Mouse (Mus musculus): Measurements from ENCODE around the gene Nefh. TPM values are rescaled to one million over a fixed set of nuclear protein-coding genes. Genes with fewer than 3 reads are reported as not detected.

Gene Nefh
- total RNA-seq, 2 experiments from 2014 or later, result 41.3 to 44.4 TPM

DNA sequence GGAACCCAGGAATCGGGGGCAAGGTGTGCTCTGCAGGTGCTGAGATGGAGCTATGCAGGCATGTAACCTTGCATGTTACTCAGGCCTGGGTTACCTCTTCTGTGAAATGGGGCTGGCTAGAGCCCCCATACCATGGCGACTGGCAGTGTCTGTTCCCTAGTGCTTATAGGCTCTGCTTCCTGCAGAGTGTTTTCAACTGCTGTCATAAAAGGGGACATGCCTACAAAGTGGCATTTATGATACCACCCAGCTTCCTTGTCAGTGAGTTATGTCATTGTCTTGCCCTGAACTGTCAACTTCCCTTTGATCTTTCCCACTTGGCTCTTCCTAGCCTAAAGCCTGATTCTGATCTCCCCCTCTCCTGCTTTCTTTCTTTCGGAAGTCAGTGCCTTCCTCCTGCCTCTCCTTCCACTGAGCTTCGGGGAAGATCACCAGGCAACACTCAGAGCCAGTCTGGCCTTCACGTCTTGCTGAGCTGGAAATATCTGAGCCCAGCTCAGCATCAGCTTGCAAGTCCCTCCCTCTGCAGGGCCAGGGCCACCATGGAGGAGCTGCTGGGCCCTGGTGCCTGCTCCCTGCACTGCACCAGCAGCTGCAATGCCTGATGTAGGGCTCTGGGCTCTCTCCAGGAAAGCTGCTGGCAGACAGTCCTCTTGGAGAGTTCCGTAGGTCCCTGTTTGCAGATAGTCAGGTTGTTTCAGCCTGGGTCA lies 15.4 kb upstream of the Nefh start:
- intact Hi-C loops (cut with DNase I), result no loop called here
- no peak for DNase-seq (ENCODE audit: low spot score in 2 of 2)

DNA sequence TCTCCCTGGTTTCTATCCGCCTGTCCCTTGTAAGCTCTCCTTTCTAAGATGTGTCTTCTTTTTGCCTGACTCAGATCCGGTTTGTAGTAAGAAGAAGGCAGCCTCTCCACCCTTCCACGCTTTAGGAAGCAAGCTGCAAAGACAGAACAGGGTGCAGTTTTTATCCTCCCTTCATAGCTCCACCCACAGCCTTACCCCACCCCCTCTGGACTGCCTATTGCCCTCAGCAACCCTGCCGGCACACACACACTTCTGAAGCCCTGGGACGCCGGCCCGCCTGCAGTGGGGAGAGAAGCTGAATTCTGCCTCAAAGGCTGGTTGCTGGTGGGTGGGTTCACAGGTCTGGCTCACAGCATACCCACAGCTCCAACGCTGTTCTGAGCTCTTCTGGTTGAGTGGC lies 6.1 kb upstream of the Nefh start:
- intact Hi-C loops (cut with DNase I), result no loop called here
- DNase-seq (ENCODE audit: low spot score in 2 of 2), result peak; percentile 27 to 70

- intact Hi-C loops (cut with DNase I), result no loop called here
- no peak for DNase-seq (ENCODE audit: low spot score in 2 of 2)
These were observed 5.5 kb upstream of the Nefh start for GRCm38 (mm10) chr11:4953401-4953800.

- intact Hi-C loops (cut with DNase I), result no loop called here
- peak; percentile 21 to 57 for DNase-seq (ENCODE audit: low spot score in 2 of 2)
These were observed 1.6 kb upstream of the Nefh start for GRCm38 (mm10) chr11:4949256-4950044.

DNA sequence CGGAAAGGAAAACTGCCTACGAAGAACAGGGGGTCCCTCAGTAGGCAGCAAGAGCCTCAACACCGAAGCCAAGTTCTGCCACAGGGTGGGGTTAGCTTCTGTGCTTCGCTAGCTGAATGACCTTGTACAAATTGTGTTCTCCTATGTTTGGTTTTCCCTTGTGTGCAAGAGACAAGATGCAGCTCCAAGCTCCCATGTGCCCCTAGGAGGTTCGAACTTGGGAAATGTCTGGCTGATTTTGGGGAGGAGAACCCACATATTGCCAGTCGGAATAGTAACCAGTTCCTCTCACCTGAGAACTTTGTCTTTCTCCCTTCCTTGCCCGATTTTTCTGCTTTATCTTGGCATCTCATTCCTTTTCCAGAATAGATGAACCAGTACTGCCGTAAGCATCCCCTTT lies 928 bp upstream of the Nefh start:
- no peak for DNase-seq (ENCODE audit: low spot score in 2 of 2)
- intact Hi-C loops (cut with DNase I), result no loop called here

DNA sequence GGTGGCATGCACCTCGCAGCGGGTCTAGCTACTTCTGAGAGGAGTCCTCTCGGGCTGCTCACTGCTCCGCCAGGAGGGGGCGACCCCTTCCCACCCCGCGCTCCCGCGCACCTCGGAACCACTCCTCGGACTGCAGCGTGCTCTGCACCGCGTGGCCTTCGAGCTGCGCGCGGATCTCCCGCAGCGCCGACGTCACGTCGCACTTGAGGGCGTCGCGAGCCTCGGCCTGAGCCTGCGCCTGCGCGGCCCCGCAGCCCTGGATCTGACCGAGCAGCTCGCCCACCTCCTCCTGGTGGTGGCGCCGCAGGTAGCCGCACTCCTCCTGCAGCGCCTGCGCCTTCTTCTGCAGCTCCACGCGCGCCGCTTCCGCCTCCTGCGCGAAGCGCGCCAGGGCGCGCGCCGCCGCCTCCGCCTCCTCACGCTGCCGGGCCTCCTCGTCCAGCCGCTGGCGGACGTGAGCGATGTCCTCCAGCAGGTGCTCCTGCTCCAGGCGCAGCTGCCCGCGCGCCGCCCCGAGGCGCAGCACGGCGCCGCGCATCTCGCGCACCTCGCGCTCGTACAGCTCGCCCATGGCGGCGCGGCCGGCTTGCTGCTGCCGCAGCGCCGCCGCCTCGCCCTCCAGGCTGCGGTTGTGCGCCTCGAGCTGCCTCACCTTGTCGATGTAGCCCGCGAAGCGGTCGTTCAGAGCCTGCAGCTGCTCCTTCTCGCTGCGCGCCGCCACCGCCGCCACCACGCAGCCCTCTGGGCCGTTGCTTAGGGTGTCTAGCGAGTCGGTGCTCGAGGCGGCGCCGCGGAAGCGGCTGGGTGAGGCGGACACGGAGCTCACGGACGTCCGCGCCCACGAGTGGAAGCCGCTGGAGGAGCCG lies 684 bp downstream of the Nefh start:
- peak; percentile 89 to 95 for DNase-seq (ENCODE audit: low spot score in 2 of 2)
- intact Hi-C loops (cut with DNase I), result no loop called here

DNA sequence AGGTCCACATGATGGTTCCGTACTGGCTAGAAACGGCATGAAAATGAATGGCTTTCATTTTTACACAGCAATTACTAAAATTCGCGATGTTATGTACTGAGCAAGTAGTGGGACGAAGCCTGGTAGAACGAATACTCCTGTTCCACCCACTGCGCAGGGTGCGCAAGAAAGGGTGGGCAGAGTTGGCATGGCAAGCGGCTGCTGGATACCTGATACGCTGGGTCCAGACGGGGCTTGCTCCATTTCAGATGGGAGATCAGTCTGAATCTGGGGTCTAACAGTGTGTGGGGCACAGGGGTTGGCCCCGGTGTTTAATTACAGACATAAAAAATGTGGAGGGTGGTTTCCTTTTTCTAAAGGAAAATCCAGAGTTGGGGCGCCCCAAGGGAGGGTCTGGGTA lies 1.3 kb downstream of the Nefh start:
- peak in 1 of 2 experiments; percentile 57 for DNase-seq (ENCODE audit: low spot score in 2 of 2)
- intact Hi-C loops (cut with DNase I), result no loop called here

- DNase-seq (ENCODE audit: low spot score in 2 of 2), result no peak
- intact Hi-C loops (cut with DNase I), result loop anchor here (5.0 kb wide), 1 partner anchor 41 kb away; no protein-coding TSS in a partner anchor
These were observed 11.6 kb downstream of the Nefh start for GRCm38 (mm10) chr11:4936243-4936642.

DNA sequence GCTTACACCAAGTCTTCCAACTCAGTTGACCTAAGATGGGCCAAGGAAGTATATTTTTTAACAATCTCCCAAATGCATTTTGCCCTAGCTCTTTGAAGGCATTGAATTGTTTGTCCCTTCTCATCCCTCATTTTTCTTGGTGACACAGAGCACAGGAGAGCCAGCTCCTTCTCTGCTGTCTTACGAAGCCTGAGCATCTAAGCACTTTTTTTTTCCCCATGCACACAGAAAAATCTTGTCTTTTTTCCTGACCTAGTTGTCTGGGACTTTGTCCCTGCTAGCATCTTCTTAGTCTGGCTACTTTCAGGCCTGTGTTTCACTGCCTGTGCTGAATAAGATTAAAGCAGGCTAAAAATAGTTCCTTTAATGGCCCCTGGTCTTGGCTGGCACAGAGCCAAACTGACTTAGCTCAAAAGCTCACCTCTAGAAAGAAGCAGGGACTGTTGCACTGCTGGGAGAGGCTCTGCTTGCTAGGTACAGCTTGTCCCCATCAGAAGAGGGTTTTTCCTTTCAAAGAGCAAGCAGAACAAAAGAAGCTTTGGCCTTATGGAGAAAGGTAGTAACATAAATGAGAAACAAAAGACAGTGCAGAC lies 16.8 kb downstream of the Nefh start:
- no peak for DNase-seq (ENCODE audit: low spot score in 2 of 2)

GRCm38 (mm10) chr11:4927224-4927623 lies 20.6 kb downstream of the Nefh start:
- DNase-seq (ENCODE audit: low spot score in 2 of 2), result peak; percentile 32 to 81
- intact Hi-C loops (cut with DNase I), result no loop called here

More for the DNA sequence above, 16.8 kb downstream of the Nefh start:
- intact Hi-C loops (cut with DNase I), result no loop called here

DNA sequence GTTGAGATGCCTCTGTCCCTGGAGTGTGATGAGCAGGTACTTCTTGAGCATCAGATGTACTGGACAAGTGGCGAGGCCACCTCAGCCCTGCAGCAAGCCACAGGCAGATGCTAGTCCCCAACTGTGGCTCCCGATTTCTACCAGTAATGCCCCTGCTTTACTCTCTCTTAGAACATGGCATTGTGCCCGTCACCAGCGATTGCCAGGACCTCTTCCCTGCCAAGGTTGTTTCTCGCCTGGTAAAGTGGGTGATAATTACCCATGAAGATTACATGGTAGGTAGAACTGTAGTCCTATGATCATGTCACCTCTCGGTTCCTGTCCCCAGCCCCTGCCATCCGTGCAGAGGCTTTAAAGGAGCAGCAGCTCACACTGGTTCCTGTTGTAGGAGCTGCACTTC lies 26.1 kb downstream of the Nefh start:
- intact Hi-C loops (cut with DNase I), result no loop called here
- no peak for DNase-seq (ENCODE audit: low spot score in 2 of 2)

- intact Hi-C loops (cut with DNase I), result no loop called here
- DNase-seq (ENCODE audit: low spot score in 2 of 2), result no peak
These were observed 26.6 kb downstream of the Nefh start for GRCm38 (mm10) chr11:4921281-4921680.

- peak; percentile 62 to 80 for DNase-seq (ENCODE audit: low spot score in 2 of 2)
- intact Hi-C loops (cut with DNase I), result loop anchor here (2.0 kb wide), 2 partner anchors 59 to 69 kb away; no protein-coding TSS in a partner anchor
These were observed 31.8 kb downstream of the Nefh start for GRCm38 (mm10) chr11:4916068-4916467.

- intact Hi-C loops (cut with DNase I), result no loop called here
- DNase-seq (ENCODE audit: low spot score in 2 of 2), result no peak
These were observed 41.6 kb downstream of the Nefh start for GRCm38 (mm10) chr11:4906231-4906630.

- intact Hi-C loops (cut with DNase I), result no loop called here
These were observed 45.9 kb downstream of the Nefh start for GRCm38 (mm10) chr11:4901956-4902355.

GRCm38 (mm10) chr11:4900437-4900836 lies 47.4 kb downstream of the Nefh start:
- intact Hi-C loops (cut with DNase I), result no loop called here
- DNase-seq (ENCODE audit: low spot score in 2 of 2), result no peak

More at GRCm38 (mm10) chr11:4901956-4902355, 45.9 kb downstream of the Nefh start:
- DNase-seq (ENCODE audit: low spot score in 2 of 2), result no peak

DNA sequence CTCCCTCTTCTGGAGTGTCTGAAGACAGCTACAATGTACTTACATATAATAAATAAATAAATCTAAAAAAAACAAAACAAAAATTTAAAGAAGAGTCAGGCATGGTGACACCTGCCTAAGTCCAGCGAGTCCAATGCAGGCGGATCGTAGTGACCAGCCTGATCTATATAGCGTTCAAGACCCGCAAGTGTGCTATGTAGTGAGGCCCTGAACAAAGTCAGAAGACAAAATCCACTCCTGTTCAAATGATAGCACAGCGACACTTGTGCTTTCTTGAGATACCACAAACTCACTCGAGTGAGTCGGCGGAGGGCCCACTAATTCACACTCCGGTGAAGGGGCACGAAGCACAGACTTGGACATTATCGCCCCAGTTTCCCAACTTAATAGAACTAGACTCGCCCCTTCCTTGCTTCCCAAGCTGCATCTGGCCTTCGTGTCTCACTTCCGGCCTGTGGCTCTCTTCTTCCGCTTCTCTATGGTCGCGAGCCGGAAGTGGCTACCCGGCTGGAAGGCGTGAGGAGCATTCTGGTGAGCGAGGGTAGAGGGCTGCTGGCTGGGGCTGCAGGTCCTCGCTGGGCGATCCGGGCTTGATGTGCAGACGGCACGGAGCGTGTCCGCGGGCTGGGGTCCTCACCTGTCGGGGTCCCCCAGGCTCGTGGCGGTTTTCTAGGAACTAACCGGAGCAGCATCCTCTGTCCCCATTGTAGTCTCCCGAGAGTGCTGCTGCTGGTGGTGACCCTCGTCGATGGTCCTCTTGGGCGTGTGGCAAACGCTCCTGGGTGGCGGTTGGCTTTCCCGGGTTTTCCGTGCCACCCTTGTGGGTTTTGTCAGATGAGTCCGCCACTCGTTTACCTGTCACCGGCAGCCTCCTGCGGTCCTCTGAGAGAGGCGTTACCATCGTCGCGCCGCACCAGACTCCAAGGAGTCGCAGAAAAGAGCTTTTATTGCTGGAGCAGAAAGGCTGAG lies 52.7 kb downstream of the Nefh start, which contains the start of gene Thoc5:
Gene Thoc5, plus strand, starts transcription at position 473 of the 969 bp plus-strand sequence.
- peak; percentile 88 to 91 for DNase-seq (ENCODE audit: low spot score in 2 of 2)
- intact Hi-C loops (cut with DNase I), result no loop called here
